Mouse (Mus musculus): Measurements from ENCODE around the gene Ptbp3.
A peak's percentile ranks its signal among the peaks of the same experiment; 100 is the strongest.

The Ptbp3 gene

DNA sequence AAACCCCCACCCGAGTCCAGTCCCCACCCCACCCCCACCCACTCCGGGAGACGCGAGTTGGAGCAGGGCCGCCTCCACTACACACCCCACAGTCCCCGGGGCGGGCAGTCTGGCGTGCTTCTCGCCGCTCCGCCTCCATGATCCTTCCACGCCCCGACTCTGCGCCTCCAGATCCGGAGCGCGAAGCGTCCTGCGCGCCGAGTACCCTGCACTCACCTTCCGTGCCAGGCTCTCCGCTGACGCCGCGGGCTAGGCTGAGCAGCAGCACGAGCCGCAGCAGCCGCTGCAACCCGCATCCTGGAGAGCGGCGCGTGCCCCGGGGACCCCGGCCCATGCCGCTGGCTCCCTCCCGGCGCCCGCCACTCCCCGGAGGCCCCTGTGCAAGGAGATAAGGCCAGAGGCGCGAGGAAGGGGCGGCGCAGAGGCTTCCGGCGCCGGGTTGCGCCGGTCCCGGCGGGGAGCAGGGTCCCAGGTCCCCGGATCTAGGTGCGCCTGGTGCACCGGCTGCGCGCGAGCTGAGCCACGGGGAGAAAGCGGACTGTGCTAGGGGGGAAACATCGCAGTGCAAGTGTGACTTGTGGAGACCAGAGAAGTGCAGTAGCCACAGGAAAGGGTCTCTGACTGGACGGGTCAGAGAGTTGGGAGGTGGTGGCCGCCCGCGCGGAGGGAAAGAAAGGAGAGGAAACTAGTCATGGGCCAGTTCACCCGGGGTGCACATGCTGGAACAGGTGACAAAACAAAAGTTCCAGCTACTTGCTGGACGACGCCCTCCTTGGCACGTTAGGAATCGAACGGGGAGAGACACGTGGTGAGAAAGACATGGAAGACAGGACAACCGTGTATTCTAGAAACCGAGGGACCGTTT, 110.9 kb downstream of the Ptbp3 start, which contains the start of gene Susd1:
Susd1 (minus strand) TSS at position 644 of the 865 bp plus-strand sequence.
- peak; percentile 58 to 79 for DNase-seq (ENCODE audit: low spot score in 2 of 2)

DNA sequence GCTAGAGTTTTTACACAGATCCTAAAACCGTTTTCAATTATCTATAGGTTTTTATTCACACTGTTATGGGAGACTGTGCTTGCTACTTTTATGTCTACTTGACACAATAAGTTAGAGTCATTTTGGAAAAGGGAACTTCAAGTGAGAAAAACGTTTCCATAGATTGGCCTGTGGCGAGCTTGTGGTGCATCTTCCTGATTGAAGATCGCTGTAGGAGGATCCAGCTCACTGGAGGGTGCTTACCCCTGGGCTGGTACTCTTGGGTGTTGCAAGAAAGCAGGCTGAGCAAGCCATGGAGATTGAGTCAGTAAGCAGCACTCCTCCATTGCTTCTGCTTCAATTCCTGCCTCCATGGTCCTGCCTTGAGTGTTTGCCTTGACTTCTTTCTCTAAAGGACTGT, 113.2 kb downstream of the Ptbp3 start:
- no peak for DNase-seq (ENCODE audit: low spot score in 2 of 2)

DNA sequence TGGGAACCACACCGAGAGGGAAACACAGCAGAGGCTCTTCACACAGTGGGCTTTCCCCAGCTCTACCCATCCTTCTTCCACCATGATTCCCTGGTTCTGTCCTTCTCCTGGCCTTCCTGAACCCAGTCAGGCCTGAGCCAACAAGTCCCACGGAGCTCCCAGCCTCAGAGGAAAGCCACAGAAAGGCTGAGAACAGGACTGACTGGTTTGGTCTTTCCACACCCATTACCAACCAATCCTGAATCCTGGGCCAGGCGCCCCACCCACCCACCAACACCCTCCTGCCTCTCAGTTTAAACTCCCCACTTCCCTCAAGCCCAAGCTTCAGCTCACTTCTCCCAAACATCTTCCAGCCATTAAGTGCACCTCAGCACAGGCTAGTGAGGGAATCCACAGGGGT, 115.1 kb downstream of the Ptbp3 start:
- DNase-seq (ENCODE audit: low spot score in 2 of 2), result peak; percentile 47 to 64

- no peak for DNase-seq (ENCODE audit: low spot score in 2 of 2)
Measured at GRCm38 (mm10) chr4:59429128-59429527, 120.0 kb downstream of the Ptbp3 start.

- DNase-seq (ENCODE audit: low spot score in 2 of 2), result no peak
Measured at GRCm38 (mm10) chr4:59426429-59426828, 122.7 kb downstream of the Ptbp3 start.

DNA sequence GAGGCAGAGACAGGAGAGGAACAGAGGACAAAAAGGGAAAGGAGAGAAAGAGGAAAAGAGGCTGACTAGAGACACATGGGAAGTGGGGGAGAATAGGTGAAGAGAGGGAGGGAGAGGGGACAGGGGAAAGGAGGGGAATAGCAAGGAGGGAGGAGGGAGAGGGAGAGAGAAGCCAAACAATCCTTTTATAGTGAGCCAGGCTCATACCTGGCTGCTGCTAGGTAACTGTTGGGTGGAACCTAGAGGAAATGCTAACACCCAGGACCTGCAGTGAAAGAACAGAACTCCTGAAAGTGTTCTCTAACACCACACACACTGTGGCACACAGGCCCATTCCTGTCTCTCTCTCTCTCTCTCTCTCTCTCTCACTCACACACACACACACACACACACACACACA, 126.4 kb downstream of the Ptbp3 start:
- DNase-seq (ENCODE audit: low spot score in 2 of 2), result no peak

DNA sequence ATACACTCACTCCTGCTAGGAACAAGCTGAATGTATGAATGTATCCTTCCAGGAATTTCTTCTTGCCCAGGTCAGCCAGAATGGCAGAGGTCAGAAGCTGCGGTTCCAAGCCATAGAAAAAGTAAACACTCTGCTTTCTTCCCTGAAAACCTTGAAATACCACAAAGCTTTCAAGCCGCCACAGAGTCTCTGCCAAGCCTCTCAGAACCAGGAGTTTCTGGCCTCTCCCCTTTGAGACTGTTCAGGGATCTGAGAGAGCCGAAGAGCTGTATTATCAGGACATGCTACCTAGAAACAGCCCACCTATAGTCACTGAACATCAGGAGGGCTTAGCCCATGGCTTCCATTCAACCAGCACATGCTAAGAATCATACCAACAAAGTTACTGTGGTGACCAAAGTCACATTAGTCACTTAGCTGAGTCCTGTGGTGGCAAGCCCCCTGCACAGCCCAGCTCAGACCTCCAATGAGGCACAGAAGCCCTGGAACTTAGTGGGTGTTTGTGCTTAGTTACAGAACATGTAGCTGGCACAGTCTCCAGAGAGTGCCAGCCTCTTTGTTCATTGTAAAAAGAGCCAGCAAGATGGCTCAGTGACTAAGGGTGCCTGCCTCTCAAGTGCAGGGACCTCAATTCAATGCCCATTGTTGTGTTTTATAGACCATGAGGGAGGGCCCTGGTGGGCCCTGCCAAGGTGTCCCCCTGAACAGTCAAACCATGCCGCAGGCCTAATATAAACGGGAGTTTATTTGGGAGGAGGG, 127.0 kb downstream of the Ptbp3 start:
- no peak for DNase-seq (ENCODE audit: low spot score in 2 of 2)

Data from urinary bladder, postnatal 36 days (tissue).